ENCODE assay signal across 8 mouse cellular contexts in the genomic region with DNA sequence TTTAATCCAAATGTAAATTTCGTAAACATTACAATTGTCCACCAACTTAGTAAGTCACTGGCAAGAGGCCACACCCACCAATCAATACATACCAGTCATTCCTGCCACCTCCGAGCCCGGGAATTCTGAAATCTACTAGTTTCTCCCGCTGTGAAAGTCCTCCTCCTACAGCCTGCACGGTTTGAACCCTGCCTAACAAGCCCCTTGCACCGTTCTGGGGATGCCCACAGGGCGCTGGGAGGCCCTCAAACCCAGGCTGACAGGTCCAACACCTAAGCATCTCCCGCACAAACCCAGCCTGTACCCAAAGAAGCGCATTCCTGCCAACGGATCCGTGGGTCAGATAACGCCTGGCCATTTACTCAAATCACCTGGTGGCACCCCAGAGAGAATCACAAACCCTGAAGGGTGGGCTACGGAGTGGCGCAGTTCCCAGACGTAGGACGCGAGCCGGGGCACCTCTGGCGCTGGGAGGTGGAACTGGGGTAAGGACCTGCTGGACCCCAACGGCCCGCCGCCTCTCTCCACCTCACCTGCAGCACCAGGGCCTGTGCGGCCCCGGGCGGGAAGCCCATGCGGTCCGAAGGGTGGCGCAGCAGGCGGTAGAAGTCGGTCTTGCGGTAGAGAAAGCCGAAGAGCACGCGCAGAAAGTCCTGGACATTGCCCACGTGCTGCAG. TPM values are rescaled to one million over a fixed set of nuclear protein-coding genes. Genes with fewer than 3 reads are reported as not detected.
DNase-seq lines count a peak whose midpoint lies in the region; ATAC-seq and TF ChIP-seq lines count a peak whose summit lies in the region.

A gene (plus strand): TSS at position 620 of the 677 bp plus-strand sequence.

- peak; percentile 71 for ATAC-seq in limb, embryonic 12.5 days (ENCODE audit: insufficient number of reproducible peaks, insufficient read depth, low FRiP score, low TSS enrichment, low read depth)

- no peak for DNase-seq in layer of hippocampus, adult 2 months (ENCODE audit: low spot score in 2 of 2)
- no peak for DNase-seq in layer of hippocampus, adult 9-10 months (ENCODE audit: low spot score)
- DNase-seq in R1 (ENCODE audit: low read depth, low spot score): peak; percentile 84
- peak; percentile 30 for DNase-seq in forebrain, embryonic 10.5 days (ENCODE audit: extremely low spot score, low spot score)
- DNase-seq in neural tube, embryonic 10.5 days (ENCODE audit: extremely low spot score, low spot score): peak; percentile 37
- no peak for DNase-seq in right cerebral cortex, postnatal 14 days
- no peak for DNase-seq in left cerebral cortex, adult 18-20 months (ENCODE audit: low spot score in 2 of 2)

- H3K9me3 ChIP-seq in forebrain, embryonic 10.5 days: no peaks in the 10 kb centered on the region
- H3K9me3 ChIP-seq in limb, embryonic 12.5 days: no peaks in the 10 kb centered on the region

- peak within 1 kb of the TSS; percentile 99 for H3K4me3 ChIP-seq in layer of hippocampus, adult 2 months
- H3K4me3 ChIP-seq in forebrain, embryonic 10.5 days: peak within 1 kb of the TSS; percentile 100
- peak within 1 kb of the TSS; percentile 96 for H3K4me3 ChIP-seq in limb, embryonic 12.5 days (replicated peaks)

- peak within 1 kb of the TSS; percentile 93 for H3K4me2 ChIP-seq in limb, embryonic 12.5 days

- H3K27me3 ChIP-seq in forebrain, embryonic 10.5 days (ENCODE audit: poor library complexity, severe bottlenecking): no peaks in the 10 kb centered on the region
- no peaks in the 10 kb centered on the region for H3K27me3 ChIP-seq in limb, embryonic 12.5 days

- peak within 1 kb of the TSS; percentile 99 for H3K27ac ChIP-seq in layer of hippocampus, adult 2 months
- peak within 1 kb of the TSS; percentile 98 for H3K27ac ChIP-seq in forebrain, embryonic 10.5 days
- peak within 1 kb of the TSS; percentile 95 for H3K27ac ChIP-seq in limb, embryonic 12.5 days

- no peak; the same call in 1 of the 2 replicates for TF ChIP-seq CTCF in layer of hippocampus, adult 2 months (conservative IDR thresholded peaks at IDR 0.05)

- H3K9ac ChIP-seq in limb, embryonic 12.5 days (replicated peaks): peak within 1 kb of the TSS; percentile 93

- peaks cover 24% of the 10 kb centered on the region for H3K4me1 ChIP-seq in forebrain, embryonic 10.5 days
- peaks cover 12% of the 10 kb centered on the region for H3K4me1 ChIP-seq in limb, embryonic 12.5 days (replicated peaks)

- WGBS in forebrain, embryonic 10.5 days: 2% methylated on average over 35 of the region's 35 CpGs
- WGBS in limb, embryonic 12.5 days: 1% methylated on average over 35 of the region's 35 CpGs

- peaks cover 18% of the 10 kb centered on the region for H3K36me3 ChIP-seq in forebrain, embryonic 10.5 days (replicated peaks)
- no peaks in the 10 kb centered on the region for H3K36me3 ChIP-seq in limb, embryonic 12.5 days

RNA-seq across cellular contexts. Expression of the gene that starts here (rescaled TPM):
- total RNA-seq in layer of hippocampus, adult 2 months (2021): under 1 TPM in 1 of 2 experiments, not detected in 1; 0.31 TPM
- 0.57 TPM in 2 replicates for polyA plus RNA-seq in forebrain, embryonic 10.5 days (2016; fragmentation: Nextera tagmentation; extraction: Ambion mirVana)
- polyA plus RNA-seq in limb, embryonic 12.5 days (2016; fragmentation: Nextera tagmentation; extraction: Ambion mirVana): 0.42 and 0.65 TPM in 2 replicates
- total RNA-seq in left cerebral cortex, adult 18-20 months (2021): under 1 TPM; 0.28 to 0.30 TPM

Comparison
In these comparisons a context has a peak if more than half of its experiments do, and no peak if none do; other contexts are left out.
1. Peak in DNase-seq, H3K4me3 ChIP-seq and H3K27ac ChIP-seq in forebrain, embryonic 10.5 days; RNA of the gene not detected or under 1 TPM.
2. Peak in ATAC-seq, H3K4me3 ChIP-seq, H3K27ac ChIP-seq, H3K9ac ChIP-seq and H3K4me2 ChIP-seq in limb, embryonic 12.5 days; RNA of the gene not detected or under 1 TPM.
3. DNase-seq: peak in R1 (single experiment) and neural tube, embryonic 10.5 days (single experiment); none in layer of hippocampus, adult 2 months (0 of 2), layer of hippocampus, adult 9-10 months (single experiment), right cerebral cortex, postnatal 14 days (single experiment) and left cerebral cortex, adult 18-20 months (0 of 2).
4. Peak in every context shown above with its lines, with median percentiles within 50 percentile points of each other: H3K27ac ChIP-seq and H3K4me3 ChIP-seq.